Comparison of ENCODE assay signal across 9 mouse cellular contexts in the genomic region with DNA sequence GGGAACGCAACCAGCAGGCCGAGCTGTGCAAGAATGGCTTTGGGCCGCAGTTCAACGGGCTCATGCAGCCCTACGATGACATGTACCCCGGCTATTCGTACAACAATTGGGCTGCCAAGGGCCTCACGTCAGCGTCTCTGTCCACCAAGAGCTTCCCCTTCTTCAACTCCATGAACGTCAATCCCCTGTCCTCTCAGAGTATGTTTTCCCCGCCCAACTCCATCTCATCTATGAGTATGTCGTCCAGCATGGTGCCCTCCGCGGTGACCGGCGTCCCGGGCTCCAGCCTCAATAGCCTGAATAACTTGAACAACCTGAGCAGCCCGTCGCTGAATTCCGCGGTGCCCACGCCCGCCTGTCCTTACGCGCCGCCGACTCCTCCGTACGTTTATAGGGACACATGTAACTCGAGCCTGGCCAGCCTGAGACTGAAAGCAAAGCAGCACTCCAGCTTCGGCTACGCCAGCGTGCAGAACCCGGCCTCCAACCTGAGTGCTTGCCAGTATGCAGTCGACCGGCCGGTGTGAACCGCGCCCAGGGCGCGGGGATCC. TPM values are rescaled to one million over a fixed set of nuclear protein-coding genes. Genes with fewer than 3 reads are reported as not detected.
DNase-seq lines count a peak whose midpoint lies in the region; ATAC-seq and TF ChIP-seq lines count a peak whose summit lies in the region.
"Had no signal": no experiment of that assay in that cellular context is flagged by ENCODE, and none has a peak within 500 bp of the region (broad histone marks: within the 10 kb centered on the region; RNA-seq: fewer than 3 reads in every experiment).

No protein-coding gene starts in this region.

- TF ChIP-seq EP300 in lung, postnatal 0 days (IDR thresholded peaks at IDR 0.05): no peak

- no peak overlapping the region for H3K4me3 ChIP-seq in lung, postnatal 0 days (ENCODE audit: low read depth, low read length)
- H3K4me3 ChIP-seq in limb, embryonic 13.5 days: peak overlapping the region; percentile 56; the same call in 1 of the 2 replicates

- no peak for ATAC-seq in lung, postnatal 0 days
- no peak for ATAC-seq in limb, embryonic 13.5 days (ENCODE audit: low FRiP score, low read depth)

- H3K27me3 ChIP-seq in lung, postnatal 0 days (replicated peaks; ENCODE audit: insufficient read depth, low read length): peaks cover 83% of the 10 kb centered on the region
- H3K27me3 ChIP-seq in limb, embryonic 13.5 days: peaks cover 89% of the 10 kb centered on the region

- intact Hi-C loops in left cerebral cortex, postnatal 14 days (cut with DNase I): no loop called here

- H3K4me1 ChIP-seq in lung, postnatal 0 days (ENCODE audit: insufficient read depth, low read depth, low read length): 0 out of 2 replicates have a peak, but pooled peaks cover 4% of the 10 kb centered on the region
- peaks cover 32% of the 10 kb centered on the region for H3K4me1 ChIP-seq in limb, embryonic 13.5 days

- H3K4me2 ChIP-seq in lung, postnatal 0 days (replicated peaks; ENCODE audit: low read depth, low read length): 0 out of 2 replicates have a peak overlapping the region, but pooled peaks have one; percentile 17
- peak overlapping the region; percentile 47 for H3K4me2 ChIP-seq in limb, embryonic 13.5 days (replicated peaks)

- no peak overlapping the region for H3K9ac ChIP-seq in lung, postnatal 0 days (replicated peaks; ENCODE audit: low read depth)
- 0 out of 2 replicates have a peak overlapping the region, but pooled peaks have one; percentile 19 for H3K9ac ChIP-seq in limb, embryonic 13.5 days

- H3K27ac ChIP-seq in lung, postnatal 0 days (ENCODE audit: low read length): no peak overlapping the region
- no peak overlapping the region for H3K27ac ChIP-seq in limb, embryonic 13.5 days

- no peaks in the 10 kb centered on the region; the same call in 1 of the 2 replicates for H3K9me3 ChIP-seq in lung, postnatal 0 days (ENCODE audit: low read length)
- no peaks in the 10 kb centered on the region for H3K9me3 ChIP-seq in limb, embryonic 13.5 days

- peak; percentile 33 for DNase-seq in gastrocnemius, postnatal 25 days
- DNase-seq in gastrocnemius, adult 8-10 months (ENCODE audit: low spot score in 2 of 2): no peak
- no peak for DNase-seq in lung, postnatal 0 days (ENCODE audit: low spot score)
- no peak for DNase-seq in lung, postnatal 36 days
- DNase-seq in yolk sac, embryonic 10.5 days (ENCODE audit: low spot score): peak; percentile 44
- no peak for DNase-seq in testis, postnatal 10 days (ENCODE audit: low spot score)
- no peak for DNase-seq in left cerebral cortex, postnatal 14 days (ENCODE audit: low spot score in 2 of 2)

- 5% methylated on average over 41 of the region's 41 CpGs for WGBS in lung, postnatal 0 days
- WGBS in limb, embryonic 13.5 days: under 1% methylated on average over 41 of the region's 41 CpGs

- H3K36me3 ChIP-seq in lung, postnatal 0 days (ENCODE audit: insufficient read depth, low read length): no peaks in the 10 kb centered on the region
- H3K36me3 ChIP-seq in limb, embryonic 13.5 days: no peaks in the 10 kb centered on the region

- no peak for TF ChIP-seq CTCF in lung, postnatal 0 days (IDR thresholded peaks at IDR 0.05)

RNA-seq across cellular contexts. Expression of a gene that starts 18.8 kb away (rescaled TPM):
- 10 to 100 TPM in 1 of 2 experiments, 1 to 10 TPM in 1; 5.2 to 24.5 TPM for total RNA-seq in gastrocnemius, postnatal 25 days (2021)
- total RNA-seq in gastrocnemius, adult 8-10 months (2022): 1 to 10 TPM; 4.0 to 6.1 (median 5.5) TPM
- polyA plus RNA-seq in lung, postnatal 0 days (2015; fragmentation: Nextera tagmentation; extraction: Ambion mirVana): 1.5 and 1.8 TPM in 2 replicates
- polyA plus RNA-seq in limb, embryonic 13.5 days (2015; fragmentation: Nextera tagmentation; extraction: Ambion mirVana): 21.2 and 26.3 TPM in 2 replicates
- total RNA-seq in left cerebral cortex, postnatal 14 days (2021): not detected
- polyA plus RNA-seq: spleen, adult 2 months had no signal

Comparison
In these comparisons a context has a peak if more than half of its experiments do, and no peak if none do; other contexts are left out.
1. DNase-seq: peak in gastrocnemius, postnatal 25 days (single experiment) and yolk sac, embryonic 10.5 days (single experiment); none in gastrocnemius, adult 8-10 months (0 of 2), lung, postnatal 0 days (single experiment), lung, postnatal 36 days (single experiment), testis, postnatal 10 days (single experiment) and left cerebral cortex, postnatal 14 days (0 of 2).
2. RNA of a gene that starts 18.8 kb away (total RNA-seq): 5.2 to 24.5 TPM in gastrocnemius, postnatal 25 days and 4.0 to 6.1 TPM in gastrocnemius, adult 8-10 months; not detected in left cerebral cortex, postnatal 14 days; every median in the first group is over 4 times any median in the second.